Mouse (Mus musculus): ENCODE data around the gene Ssna1.

The Ssna1 gene

DNA sequence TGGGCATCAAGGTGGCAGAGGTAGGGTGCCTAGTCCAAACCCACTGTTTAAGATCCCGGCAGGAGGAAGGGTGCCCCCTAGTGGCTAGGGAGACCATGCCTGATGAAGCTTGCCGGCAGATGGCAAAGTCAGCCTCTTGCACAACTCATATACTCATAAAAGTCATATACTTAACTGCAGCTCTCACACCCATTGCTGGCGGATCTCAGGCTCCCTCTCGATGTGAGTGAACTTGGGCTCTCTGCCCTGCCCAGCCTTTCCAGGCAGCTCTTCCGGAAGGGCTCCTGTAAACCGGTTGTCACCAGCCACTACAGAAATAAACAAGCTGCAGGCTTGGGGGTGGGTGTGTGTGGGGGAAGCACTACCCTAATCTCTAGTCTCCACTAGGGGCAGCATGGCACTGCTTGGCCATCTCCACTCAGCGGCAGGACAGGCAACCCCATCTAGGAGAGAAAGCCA is 43.8 kb downstream of the Ssna1 start:
- peak; percentile 86 for DNase-seq

DNA sequence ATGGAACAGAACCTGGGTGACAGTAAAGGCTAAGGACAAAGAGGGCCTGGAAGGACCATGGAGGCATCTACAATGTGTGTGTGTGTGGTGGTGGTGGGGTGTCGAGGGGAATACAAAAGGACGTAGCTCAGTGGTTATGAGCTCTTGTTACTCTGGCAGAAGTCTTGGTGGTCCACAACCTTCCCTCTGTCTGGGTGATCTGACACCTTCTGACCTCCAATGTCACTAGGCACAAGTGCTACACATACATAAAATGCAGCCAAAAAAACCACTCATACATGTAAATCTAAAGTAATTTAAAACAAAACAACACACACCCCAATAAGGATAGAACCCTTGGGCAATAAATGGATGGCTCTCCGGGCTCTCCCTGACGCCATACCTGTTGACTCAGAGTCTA is 44.8 kb downstream of the Ssna1 start:
- no peak for DNase-seq

DNA sequence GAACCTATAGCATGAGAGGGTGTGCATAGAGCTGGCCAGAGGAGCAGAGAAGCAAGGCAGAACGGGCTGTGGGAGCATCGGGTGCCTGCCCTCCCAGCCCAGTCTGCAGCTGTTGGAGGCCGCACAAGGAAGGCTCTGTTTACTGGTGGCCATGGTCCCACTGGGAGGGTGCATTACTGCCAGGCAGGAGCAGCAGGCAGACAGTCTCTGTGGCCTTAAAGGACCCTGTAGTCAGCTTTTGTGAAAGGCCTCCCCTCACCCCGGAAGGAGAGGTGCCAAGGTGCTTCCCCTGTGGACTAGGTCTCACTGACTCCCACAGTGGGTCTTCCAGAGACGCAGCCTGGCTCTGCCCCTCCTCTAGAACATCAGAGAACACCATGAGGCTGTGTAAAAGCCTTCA is 45.4 kb downstream of the Ssna1 start:
- DNase-seq, result peak; percentile 48

- no peak for DNase-seq
Observed at GRCm38 (mm10) chr2:25225811-25226379, 46.3 kb downstream of the Ssna1 start.

GRCm38 (mm10) chr2:25224766-25225752 is 47.2 kb downstream of the Ssna1 start:
- peak; percentile 99 for DNase-seq

DNA sequence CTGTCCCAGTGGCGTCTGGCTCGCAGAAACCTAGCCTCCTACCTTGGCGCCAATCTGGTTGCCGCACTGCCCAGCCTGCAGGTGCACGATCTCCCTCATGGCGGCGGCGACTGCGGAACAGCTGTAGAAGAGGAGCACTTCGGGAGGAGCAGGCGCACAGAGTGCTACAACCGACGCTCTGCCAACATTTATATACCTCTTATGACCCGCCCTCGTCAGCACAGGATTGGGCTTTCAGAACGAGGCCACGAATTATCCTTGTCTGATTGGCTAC is 47.8 kb downstream of the Ssna1 start, which contains the start of gene Tubb4b:
Tubb4b (minus strand) TSS at position 211 of the 274 bp plus-strand sequence.
- no peak for DNase-seq

DNA sequence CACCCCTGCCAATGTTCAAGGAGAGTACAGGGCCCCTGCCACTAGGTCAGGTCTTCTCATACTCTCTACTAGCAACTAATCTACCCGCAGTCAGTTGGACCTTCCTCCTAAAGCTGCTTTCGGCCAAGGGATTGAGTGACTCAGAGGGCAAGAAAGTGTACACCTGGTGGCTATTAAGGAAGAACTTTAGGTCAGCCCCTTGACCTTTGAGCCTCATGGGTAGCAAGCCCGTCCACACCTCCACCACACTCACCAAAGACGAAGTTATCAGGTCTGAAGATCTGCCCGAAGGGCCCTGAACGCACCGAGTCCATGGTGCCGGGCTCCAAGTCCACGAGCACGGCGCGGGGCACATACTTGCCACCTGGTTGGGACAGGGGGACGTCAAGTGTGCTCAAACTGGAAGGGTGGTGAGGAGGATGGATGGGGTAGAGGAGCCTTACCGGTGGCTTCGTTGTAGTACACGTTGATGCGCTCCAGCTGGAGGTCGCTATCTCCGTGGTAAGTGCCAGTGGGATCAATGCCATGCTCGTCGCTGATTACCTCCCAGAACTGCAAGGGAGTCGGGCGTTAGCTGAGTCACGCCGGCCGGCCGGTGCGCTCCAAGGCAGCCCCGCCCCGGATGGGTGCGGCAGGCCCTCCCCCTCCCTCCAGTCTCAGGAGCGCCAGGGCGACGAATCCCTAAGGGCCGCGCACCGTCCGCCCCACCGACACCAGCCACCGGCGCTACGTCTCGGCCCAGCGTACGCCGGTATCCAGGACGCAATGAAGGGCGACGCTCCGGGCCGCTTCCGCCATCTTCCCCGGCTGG is 48.4 kb downstream of the Ssna1 start:
- no peak for DNase-seq

- DNase-seq, result no peak
Observed at GRCm38 (mm10) chr2:25221331-25221772, 50.9 kb downstream of the Ssna1 start.

Data from cerebellum, adult 11 months (tissue).